ENCODE assay signal across 1 mouse cellular context in the genomic region with DNA sequence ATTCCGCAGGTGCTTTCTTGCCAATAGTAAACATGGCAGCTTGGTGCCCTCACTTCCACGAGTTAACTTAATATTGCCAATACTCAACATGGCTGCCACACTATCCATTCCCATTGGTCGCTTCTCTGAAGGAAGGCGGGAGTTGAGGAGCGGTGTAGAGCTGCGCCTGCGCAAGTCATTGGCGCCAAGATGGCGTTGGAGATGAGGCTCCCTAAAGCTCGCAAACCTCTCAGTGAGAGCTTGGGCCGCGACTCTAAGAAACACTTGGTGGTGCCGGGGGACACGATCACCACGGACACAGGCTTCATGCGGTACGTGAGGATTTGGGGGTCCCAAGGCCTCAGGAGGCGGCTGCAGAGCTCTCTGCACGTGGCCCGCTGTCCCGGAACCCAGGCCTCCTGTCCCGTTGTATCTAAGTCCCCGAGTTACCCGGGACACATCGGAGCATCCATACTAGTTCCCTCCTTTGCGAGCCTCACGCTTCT.
TF ChIP-seq lines count a peak whose summit lies in the region.

A gene (plus strand): TSS at position 165 of the 485 bp plus-strand sequence.

TF ChIP-seq in CH12.LX, 34 proteins besides CTCF, POLR2A, EP300 and RAD21 (continued from another document):
- TF ChIP-seq MEF2A (IDR thresholded peaks at IDR 0.05; ENCODE audit: borderline replicate concordance, low read depth, low read length), result peak; percentile 26; the same call in 1 of the 2 replicates
- no peak for TF ChIP-seq SMC3 (IDR thresholded peaks at IDR 0.05; ENCODE audit: low read depth, low read length)
- no peak for TF ChIP-seq JUND (conservative IDR thresholded peaks at IDR 0.05; ENCODE audit: low read depth, low read length)
- no peak for TF ChIP-seq PAX5 (IDR thresholded peaks at IDR 0.05; ENCODE audit: low read length)
- TF ChIP-seq ZKSCAN1 (IDR thresholded peaks at IDR 0.05; ENCODE audit: borderline replicate concordance, low read depth, low read length), result no peak
- TF ChIP-seq MAZ (IDR thresholded peaks at IDR 0.05; ENCODE audit: low read depth, low read length), result no peak
- TF ChIP-seq ZMIZ1 (IDR thresholded peaks at IDR 0.05; ENCODE audit: low read depth, low read length), result peak; percentile 91
- peak; percentile 50; the same call in 1 of the 2 replicates for TF ChIP-seq BHLHE40 (IDR thresholded peaks at IDR 0.05; ENCODE audit: low read depth, low read length)
- peak; percentile 94 for TF ChIP-seq HCFC1 (IDR thresholded peaks at IDR 0.05; ENCODE audit: low read depth, low read length)
- no peak for TF ChIP-seq ETS1 (conservative IDR thresholded peaks at IDR 0.05; ENCODE audit: low read depth, low read length)
- TF ChIP-seq JUN (IDR thresholded peaks at IDR 0.05; ENCODE audit: insufficient read depth, low read depth, low read length), result no peak
- TF ChIP-seq UBTF (IDR thresholded peaks at IDR 0.05; ENCODE audit: low read depth, low read length), result peak; percentile 72
- no peak for TF ChIP-seq USF1 (IDR thresholded peaks at IDR 0.05; ENCODE audit: low read depth, low read length)
- TF ChIP-seq USF2 (conservative IDR thresholded peaks at IDR 0.05; ENCODE audit: low read depth, low read length), result no peak; the same call in 1 of the 2 replicates
- TF ChIP-seq E2F4 (IDR thresholded peaks at IDR 0.05; ENCODE audit: insufficient replicate concordance, low read depth, low read length), result peak; percentile 95; the same call in 1 of the 2 replicates
- peak; percentile 92 for TF ChIP-seq TBP (conservative IDR thresholded peaks at IDR 0.05; ENCODE audit: low read depth, low read length)
- TF ChIP-seq CHD1 (IDR thresholded peaks at IDR 0.05; ENCODE audit: low read depth, low read length), result no peak
- peak; percentile 71; the same call in 1 of the 2 replicates for TF ChIP-seq SIN3A (IDR thresholded peaks at IDR 0.05; ENCODE audit: low read length)
- no peak for TF ChIP-seq ZC3H11A (IDR thresholded peaks at IDR 0.05; ENCODE audit: low read depth, low read length)
